ENCODE assay signal across 8 mouse cellular contexts in genomic region chr3:101570747-101571514, GRCm38 (mm10). TPM values are rescaled to one million over a fixed set of nuclear protein-coding genes. Genes with fewer than 3 reads are reported as not detected.
DNase-seq lines count a peak whose midpoint lies in the region; ATAC-seq and TF ChIP-seq lines count a peak whose summit lies in the region.

No protein-coding gene starts in this region.

- H3K9ac ChIP-seq in heart, embryonic 13.5 days, result no peak overlapping the region
- no peak overlapping the region for H3K9ac ChIP-seq in heart, embryonic 11.5 days (ENCODE audit: low read depth, low read length)
- no peak overlapping the region for H3K9ac ChIP-seq in liver, embryonic 14.5 days (replicated peaks)

- no peak for TF ChIP-seq CTCF in liver, embryonic 14.5 days (IDR thresholded peaks at IDR 0.05; ENCODE audit: low read depth)

- H3K4me1 ChIP-seq in heart, embryonic 13.5 days, result peaks cover 39% of the 10 kb centered on the region
- H3K4me1 ChIP-seq in heart, embryonic 11.5 days (ENCODE audit: control insufficient read depth, insufficient read depth, low read length), result peaks cover 19% of the 10 kb centered on the region
- H3K4me1 ChIP-seq in embryonic facial prominence, embryonic 10.5 days, result peaks cover 28% of the 10 kb centered on the region
- no peaks in the 10 kb centered on the region; a peak in 1 of 4 replicates for H3K4me1 ChIP-seq in liver, embryonic 14.5 days (replicated peaks; ENCODE audit: control insufficient read depth in 2 of 2, insufficient read depth in 2 of 2, low read length in 1 of 2)

- 0 out of 2 replicates have a peak overlapping the region, but pooled peaks have one; percentile 26 for H3K27ac ChIP-seq in heart, embryonic 13.5 days (replicated peaks)
- no peak overlapping the region for H3K27ac ChIP-seq in heart, embryonic 11.5 days (ENCODE audit: low read depth, low read length)
- 0 out of 2 replicates have a peak overlapping the region, but pooled peaks have one; percentile 36 for H3K27ac ChIP-seq in embryonic facial prominence, embryonic 10.5 days (replicated peaks)
- no peak overlapping the region for H3K27ac ChIP-seq in liver, embryonic 14.5 days

- H3K4me3 ChIP-seq in heart, embryonic 13.5 days, result no peak overlapping the region
- no peak overlapping the region for H3K4me3 ChIP-seq in heart, embryonic 11.5 days (ENCODE audit: low read depth, low read length)
- no peak overlapping the region for H3K4me3 ChIP-seq in embryonic facial prominence, embryonic 10.5 days
- no peak overlapping the region for H3K4me3 ChIP-seq in liver, embryonic 14.5 days (ENCODE audit: insufficient read depth in 1 of 2, low read depth in 2 of 2, low read length in 2 of 2)

- 80% methylated on average over 6 of the region's 6 CpGs for WGBS in heart, embryonic 13.5 days
- 80% methylated on average over 6 of the region's 6 CpGs for WGBS in heart, embryonic 11.5 days (ENCODE audit: insufficient replicate concordance)
- 86% methylated on average over 6 of the region's 6 CpGs for WGBS in embryonic facial prominence, embryonic 10.5 days
- WGBS in liver, embryonic 14.5 days (ENCODE audit: insufficient replicate concordance), result 65% methylated on average over 6 of the region's 6 CpGs

- peak; percentile 69 for DNase-seq in CD4-positive helper T cell, adult 2 months (ENCODE audit: low read depth, low spot score)
- DNase-seq in embryonic facial prominence, embryonic 10.5 days (ENCODE audit: low spot score), result no peak
- DNase-seq in liver, embryonic 14.5 days (ENCODE audit: low read depth in 3 of 3, low spot score in 3 of 3), result peak in 1 of 3 experiments; percentile 29
- no peak for DNase-seq in right cerebral cortex, postnatal 4 days
- no peak for DNase-seq in urinary bladder, postnatal 14 days (ENCODE audit: low spot score)
- DNase-seq in gastrocnemius, postnatal 10 days, result no peak

- H3K4me2 ChIP-seq in heart, embryonic 13.5 days, result no peak overlapping the region
- H3K4me2 ChIP-seq in heart, embryonic 11.5 days, result no peak overlapping the region
- H3K4me2 ChIP-seq in liver, embryonic 14.5 days (ENCODE audit: low read depth), result no peak overlapping the region

- TF ChIP-seq EP300 in liver, embryonic 14.5 days (IDR thresholded peaks at IDR 0.05; ENCODE audit: low read depth), result no peak

- H3K36me3 ChIP-seq in heart, embryonic 13.5 days, result peaks cover 18% of the 10 kb centered on the region
- 0 out of 2 replicates have a peak, but pooled peaks cover 2% of the 10 kb centered on the region for H3K36me3 ChIP-seq in heart, embryonic 11.5 days (ENCODE audit: control insufficient read depth, insufficient read depth, low read length)
- peaks cover 19% of the 10 kb centered on the region for H3K36me3 ChIP-seq in embryonic facial prominence, embryonic 10.5 days (replicated peaks)
- H3K36me3 ChIP-seq in liver, embryonic 14.5 days (replicated peaks; ENCODE audit: control insufficient read depth, insufficient read depth, low read depth), result no peaks in the 10 kb centered on the region; the same call in 1 of the 2 replicates

- no peaks in the 10 kb centered on the region for H3K27me3 ChIP-seq in heart, embryonic 13.5 days (replicated peaks)
- H3K27me3 ChIP-seq in heart, embryonic 11.5 days (ENCODE audit: control insufficient read depth, insufficient read depth, low read length), result no peaks in the 10 kb centered on the region
- H3K27me3 ChIP-seq in embryonic facial prominence, embryonic 10.5 days (replicated peaks; ENCODE audit: low read depth, poor library complexity, severe bottlenecking), result no peaks in the 10 kb centered on the region
- no peaks in the 10 kb centered on the region for H3K27me3 ChIP-seq in liver, embryonic 14.5 days (ENCODE audit: control insufficient read depth, insufficient read depth, low read length)

- ATAC-seq in heart, embryonic 13.5 days (ENCODE audit: extremely low read depth, insufficient number of reproducible peaks, low FRiP score, low TSS enrichment), result no peak
- ATAC-seq in heart, embryonic 11.5 days (replicated peaks; ENCODE audit: insufficient number of reproducible peaks, low FRiP score, low TSS enrichment), result no peak
- ATAC-seq in liver, embryonic 14.5 days (ENCODE audit: insufficient read depth), result peak; percentile 29; the same call in 1 of the 2 replicates

- no peaks in the 10 kb centered on the region for H3K9me3 ChIP-seq in heart, embryonic 13.5 days
- H3K9me3 ChIP-seq in heart, embryonic 11.5 days (replicated peaks; ENCODE audit: control insufficient read depth, low read length), result no peaks in the 10 kb centered on the region
- H3K9me3 ChIP-seq in embryonic facial prominence, embryonic 10.5 days, result peaks cover 4% of the 10 kb centered on the region; the same call in 1 of the 2 replicates
- no peaks in the 10 kb centered on the region for H3K9me3 ChIP-seq in liver, embryonic 14.5 days (ENCODE audit: control insufficient read depth, low read length)

RNA-seq across cellular contexts. Expression of gene Atp1a1, which starts 33.6 kb away (rescaled TPM):
- 243 and 250 TPM in 2 replicates for polyA plus RNA-seq in heart, embryonic 13.5 days (2015; fragmentation: Nextera tagmentation; extraction: Ambion mirVana)
- polyA plus RNA-seq in heart, embryonic 11.5 days (2014; fragmentation: Nextera tagmentation; extraction: Ambion mirVana), result 404 and 434 TPM in 2 replicates
- 38.4 and 45.5 TPM in 2 replicates for polyA plus RNA-seq in embryonic facial prominence, embryonic 10.5 days (2016; fragmentation: Nextera tagmentation; extraction: Ambion mirVana)
- 44.0 and 48.4 TPM in 2 replicates for polyA plus RNA-seq in liver, embryonic 14.5 days (2012; rRNA removed)
- polyA plus RNA-seq in liver, embryonic 14.5 days (2014; fragmentation: Nextera tagmentation; extraction: Ambion mirVana), result 54.7 and 62.2 TPM in 2 replicates
- total RNA-seq in gastrocnemius, postnatal 10 days (2021), result 10 to 100 TPM; 71.2 to 86.4 TPM

Comparison
In these comparisons a context has a peak if more than half of its experiments do, and no peak if none do; other contexts are left out.
1. H3K27ac ChIP-seq: peak in heart, embryonic 13.5 days (single experiment) and embryonic facial prominence, embryonic 10.5 days (single experiment); none in heart, embryonic 11.5 days (single experiment) and liver, embryonic 14.5 days (single experiment).